Mouse (Mus musculus) leukemia stem cell, adult 10-12 weeks (primary cell): ENCODE results near the gene Rem1. TPM values are rescaled to one million over a fixed set of nuclear protein-coding genes. Genes with fewer than 3 reads are reported as not detected.

Source experiments
- polyA plus RNA-seq: library from polyadenylated mRNA; stranded (reverse); fragments of >175 nt; gene quantifications from 2 replicates; pipeline ENCODE4 v1.2.3, GENCODE M21; 2012; ENCODE audit warnings: low replicate concordance

The Rem1 gene
- 0.80 and 2.1 TPM in 2 replicates for polyA plus RNA-seq

GRCm38 (mm10) chr2:152626774-152627591 lies at the start of gene Rem1:
Rem1 (plus strand) TSS chr2:152626951.

GRCm38 (mm10) chr2:152580107-152580506 lies 46.6 kb upstream of the Rem1 start, which contains the start of gene Defb19:
Defb19 (minus strand) TSS chr2:152580312.

GRCm38 (mm10) chr2:152599299-152599698 lies 27.5 kb upstream of the Rem1 start, which contains the start of gene Defb45:
Defb45 (minus strand) TSS chr2:152599399.

GRCm38 (mm10) chr2:152604057-152604456 lies 22.7 kb upstream of the Rem1 start, which contains the start of gene Defb36:
Defb36 (plus strand) TSS chr2:152604327.

GRCm38 (mm10) chr2:152622953-152623352 lies 3.8 kb upstream of the Rem1 start, which contains the start of gene Defb25:
Defb25 (minus strand) TSS chr2:152623053.

GRCm38 (mm10) chr2:152669256-152669638 lies 42.5 kb downstream of the Rem1 start, which contains the start of gene H13:
H13 (plus strand) TSS chr2:152669461.

Other genes with a start within 250 kb of the Rem1 start
- 83.5 and 117 TPM in 2 replicates for gene Sox12, start 228.9 kb upstream of the Rem1 start, polyA plus RNA-seq
- 11.5 and 15.2 TPM in 2 replicates for gene Zcchc3, start 211.9 kb upstream of the Rem1 start, polyA plus RNA-seq
- gene 6820408C15Rik, start 211.4 kb upstream of the Rem1 start, polyA plus RNA-seq, result 0.20 TPM in 1 of 2 replicates, not detected in the other
- gene Defb23, start 162.3 kb upstream of the Rem1 start, polyA plus RNA-seq, result not detected in 2 replicates
- not detected in 2 replicates for gene Defb20, start 149.9 kb upstream of the Rem1 start, polyA plus RNA-seq
- not detected in 2 replicates for gene Defb22, start 136.8 kb upstream of the Rem1 start, polyA plus RNA-seq
- gene Defb26, start 115.3 kb upstream of the Rem1 start, polyA plus RNA-seq, result not detected in 2 replicates
- not detected in 2 replicates for gene Defb28, start 108.7 kb upstream of the Rem1 start, polyA plus RNA-seq
- gene Defb29, start 86.9 kb upstream of the Rem1 start, polyA plus RNA-seq, result not detected in 2 replicates
- not detected in 2 replicates for gene Gm17416, start 57.6 kb upstream of the Rem1 start, polyA plus RNA-seq
- gene Defb21, start 54.2 kb upstream of the Rem1 start, polyA plus RNA-seq, result not detected in 2 replicates
- not detected in 2 replicates for gene Defb19, start 46.6 kb upstream of the Rem1 start, polyA plus RNA-seq
- not detected in 2 replicates for gene Defb45, start 27.6 kb upstream of the Rem1 start, polyA plus RNA-seq
- gene Defb36, start 22.6 kb upstream of the Rem1 start, polyA plus RNA-seq, result not detected in 2 replicates
- not detected in 2 replicates for gene Defb25, start 3.9 kb upstream of the Rem1 start, polyA plus RNA-seq
- 109 and 191 TPM in 2 replicates for gene H13, start 42.5 kb downstream of the Rem1 start, polyA plus RNA-seq
- 2.2 TPM in 1 of 2 replicates, not detected in the other for gene Mcts2, start 60.1 kb downstream of the Rem1 start, polyA plus RNA-seq
- 2.9 and 6.2 TPM in 2 replicates for gene Id1, start 109.3 kb downstream of the Rem1 start, polyA plus RNA-seq
- 0.35 TPM in 1 of 2 replicates, not detected in the other for gene Cox4i2, start 127.2 kb downstream of the Rem1 start, polyA plus RNA-seq
- 97.0 and 169 TPM in 2 replicates for gene Bcl2l1, start 204.8 kb downstream of the Rem1 start, polyA plus RNA-seq
- 9.2 and 11.6 TPM in 2 replicates for gene Tpx2, start 221.0 kb downstream of the Rem1 start, polyA plus RNA-seq